Mouse (Mus musculus) brain, adult 10 weeks (tissue): Measurements from ENCODE around the gene Syna. TPM values are rescaled to one million over a fixed set of nuclear protein-coding genes. Genes with fewer than 3 reads are reported as not detected.

ENCODE experiments used
- polyA plus RNA-seq: library from polyadenylated mRNA; stranded (reverse); fragments of 350-450 nt; fragmentation: Illumina TruSeq; extraction: RNeasy Lipid Tissue Mini Kit (QIAGEN cat#74804); gene quantifications from one replicate; pipeline ENCODE4 v1.2.3, GENCODE M21; 2015; ENCODE audit warnings: low read depth, low replicate concordance

Syna gene
- polyA plus RNA-seq: 0.80 TPM

GRCm38 (mm10) chr5:134560071-134560449 lies at the start of gene Syna:
Gene Syna, minus strand, starts transcription at chr5:134560171.

GRCm38 (mm10) chr5:134581146-134581545 lies 21.2 kb upstream of the Syna start, which contains the start of gene Rfc2:
Gene Rfc2, plus strand, starts transcription at chr5:134581366.

GRCm38 (mm10) chr5:134552110-134552972 lies 7.6 kb downstream of the Syna start, which contains the start of gene Clip2:
Gene Clip2, minus strand, starts transcription at chr5:134552434.

Other genes with a start within 250 kb of the Syna start
- gene Gtf2i, start 245.4 kb downstream of the Syna start, polyA plus RNA-seq: 132 TPM
- 28.8 TPM for gene Gtf2ird1, start 103.5 kb downstream of the Syna start, polyA plus RNA-seq
- gene Clip2, start 7.7 kb downstream of the Syna start, polyA plus RNA-seq: 68.6 TPM
- gene Rfc2, start 21.2 kb upstream of the Syna start, polyA plus RNA-seq: 78.1 TPM
- 3.5 TPM for gene Lat2, start 54.9 kb upstream of the Syna start, polyA plus RNA-seq
- 325 TPM for gene Eif4h, start 79.3 kb upstream of the Syna start, polyA plus RNA-seq
- 52.4 TPM for gene Limk1, start 128.4 kb upstream of the Syna start, polyA plus RNA-seq
- 4.5 TPM for gene Eln, start 187.2 kb upstream of the Syna start, polyA plus RNA-seq